Mouse (Mus musculus): Measurements from ENCODE around the gene Fgfr2. TPM values are rescaled to one million over a fixed set of nuclear protein-coding genes. Genes with fewer than 3 reads are reported as not detected.

Fgfr2 gene
- 32.5 TPM for polyA plus RNA-seq (2014; fragmentation: Illumina TruSeq; extraction: RNeasy Lipid Tissue Mini Kit (QIAGEN cat#74804); ENCODE audit: low read depth, low replicate concordance)

GRCm38 (mm10) chr7:133123244-133123998 lies at the start of gene Fgfr2:
Gene Fgfr2 (minus strand): TSS chr7:133123350.

GRCm38 (mm10) chr7:133123999-133124700 lies 1.0 kb upstream of the Fgfr2 start, which contains the start of gene Ctbp2:
Gene Ctbp2 (minus strand): TSS chr7:133124354.

GRCm38 (mm10) chr7:132930850-132931559 lies 192.1 kb downstream of the Fgfr2 start, which contains the start of gene Zranb1:
Gene Zranb1 (plus strand): TSS chr7:132931142.

GRCm38 (mm10) chr7:132859042-132859958 lies 263.9 kb downstream of the Fgfr2 start, which contains the start of gene Abraxas2:
Gene Abraxas2 (plus strand): TSS chr7:132859225.

GRCm38 (mm10) chr7:132852173-132852844 lies 270.8 kb downstream of the Fgfr2 start, which contains the start of gene Eef1akmt2:
Gene Eef1akmt2 (minus strand): TSS chr7:132852673.

GRCm38 (mm10) chr7:132813416-132814088 lies 309.6 kb downstream of the Fgfr2 start, which contains the start of gene Fam53b:
Gene Fam53b (minus strand): TSS chr7:132813886.

DNA sequence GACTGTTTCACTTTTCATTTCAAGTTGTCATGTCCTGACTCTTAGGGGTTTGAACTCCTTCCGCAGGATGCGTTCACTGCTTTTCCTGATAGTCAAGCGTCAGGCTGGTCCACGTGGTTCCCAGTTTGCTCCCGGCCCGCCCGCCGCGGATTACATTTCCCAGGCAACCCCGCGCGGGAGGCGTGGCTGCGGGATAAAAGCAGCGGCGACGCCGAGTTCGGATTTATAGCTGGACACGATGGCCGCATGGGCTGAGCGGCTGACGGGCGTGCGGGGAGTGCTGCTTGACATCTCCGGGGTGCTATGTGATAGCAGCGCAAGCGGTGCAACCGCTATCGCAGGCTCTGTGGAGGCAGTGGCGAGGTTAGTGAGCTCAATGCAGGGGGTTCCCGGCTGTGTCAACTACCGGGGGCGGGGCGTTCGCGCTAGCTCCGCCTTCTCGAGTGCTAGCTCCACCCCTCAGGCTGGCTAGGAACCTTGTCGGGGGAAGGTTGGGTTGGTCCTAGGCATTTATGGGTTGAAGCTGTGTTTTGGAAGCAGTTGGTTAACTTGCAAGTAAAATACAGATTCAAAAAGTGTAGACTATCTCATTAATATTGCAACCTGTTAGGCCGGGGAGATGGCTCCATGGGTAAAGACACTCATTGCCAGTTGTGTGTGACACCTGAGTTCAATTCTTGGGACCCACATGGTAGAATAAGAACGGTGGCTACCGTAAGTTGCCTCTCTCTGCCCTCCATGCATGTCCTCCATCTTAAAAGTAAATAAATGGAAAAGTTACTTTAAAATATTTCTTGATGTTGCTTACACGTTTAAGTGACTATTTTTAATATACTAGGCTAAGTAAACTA lies 512.5 kb downstream of the Fgfr2 start, which contains the start of gene Lhpp:
Gene Lhpp, plus strand, starts transcription at position 171 of the 851 bp plus-strand sequence.

DNA sequence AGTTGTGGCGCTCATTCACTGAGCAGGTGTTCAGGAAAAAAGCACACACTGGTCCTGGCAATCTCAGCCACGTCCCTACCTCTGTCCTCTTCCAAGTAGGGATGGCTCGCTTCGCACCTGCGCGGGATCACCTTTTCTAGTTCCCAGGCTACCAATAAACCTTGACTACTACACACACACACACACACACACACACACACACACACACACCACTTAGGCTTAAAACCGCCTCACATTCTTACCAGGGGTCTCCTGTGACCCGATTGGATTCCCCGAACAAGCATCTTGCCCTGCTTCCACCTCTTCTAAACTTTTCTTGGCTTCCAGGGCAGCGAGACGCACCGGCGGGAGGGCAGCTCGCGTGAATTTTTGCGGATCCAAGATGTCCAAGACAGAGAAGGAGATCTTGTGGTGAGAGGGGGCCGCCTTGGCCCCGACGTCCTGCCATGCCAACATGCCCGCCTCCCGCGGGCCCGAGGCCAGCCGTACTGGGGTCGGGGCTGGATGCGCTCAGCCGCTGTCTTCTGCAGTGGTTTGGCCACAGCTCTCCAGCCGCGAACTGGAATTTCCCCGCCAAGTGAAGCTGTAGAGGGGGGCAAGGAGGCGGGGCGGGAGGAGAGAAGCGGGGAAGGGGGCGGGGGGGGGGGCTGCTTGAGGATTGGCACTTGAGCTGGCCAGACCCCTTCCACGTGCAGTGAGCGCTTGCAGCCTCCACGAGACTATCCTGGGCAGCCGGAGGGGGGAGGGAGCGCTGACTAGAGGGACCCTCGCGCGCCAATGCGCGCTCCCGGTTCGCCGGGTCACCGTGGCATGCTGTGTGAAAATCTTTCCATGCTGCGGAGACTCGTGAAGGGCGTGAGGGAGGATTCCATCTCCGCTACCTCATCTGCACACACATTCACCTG lies 523.8 kb downstream of the Fgfr2 start, which contains the start of gene Nkx1-2:
Gene Nkx1-2, minus strand, starts transcription at position 567 of the 905 bp plus-strand sequence.

DNA sequence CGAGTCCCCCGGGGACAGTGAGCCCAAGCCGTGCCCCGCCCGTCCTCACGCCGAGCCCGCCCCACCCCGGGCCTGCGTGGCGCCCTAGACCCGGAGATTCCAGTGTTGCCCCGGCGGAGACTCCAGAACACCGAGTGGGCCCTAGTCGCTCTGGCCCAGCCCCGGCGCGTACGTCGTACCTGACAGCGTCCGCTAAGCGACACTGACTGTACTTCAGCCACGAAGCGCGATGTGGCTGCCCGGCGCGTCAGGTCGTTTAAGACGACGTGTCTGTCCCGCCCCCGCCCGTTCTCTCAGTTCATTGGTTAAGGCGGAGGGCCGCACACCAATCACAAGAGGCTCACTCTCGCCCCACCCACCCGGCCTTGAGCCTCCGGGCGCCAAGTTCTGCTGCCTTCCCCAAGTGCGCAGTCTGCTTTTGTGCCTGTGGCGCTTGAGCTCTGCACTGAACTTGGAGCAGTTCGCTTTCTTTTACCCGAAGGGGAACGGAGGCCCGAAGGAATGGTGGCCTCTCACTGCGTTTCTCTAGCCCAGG lies 547.0 kb downstream of the Fgfr2 start, which contains the start of gene Oat:
Gene Oat, minus strand, starts transcription at position 283 of the 535 bp plus-strand sequence.

DNA sequence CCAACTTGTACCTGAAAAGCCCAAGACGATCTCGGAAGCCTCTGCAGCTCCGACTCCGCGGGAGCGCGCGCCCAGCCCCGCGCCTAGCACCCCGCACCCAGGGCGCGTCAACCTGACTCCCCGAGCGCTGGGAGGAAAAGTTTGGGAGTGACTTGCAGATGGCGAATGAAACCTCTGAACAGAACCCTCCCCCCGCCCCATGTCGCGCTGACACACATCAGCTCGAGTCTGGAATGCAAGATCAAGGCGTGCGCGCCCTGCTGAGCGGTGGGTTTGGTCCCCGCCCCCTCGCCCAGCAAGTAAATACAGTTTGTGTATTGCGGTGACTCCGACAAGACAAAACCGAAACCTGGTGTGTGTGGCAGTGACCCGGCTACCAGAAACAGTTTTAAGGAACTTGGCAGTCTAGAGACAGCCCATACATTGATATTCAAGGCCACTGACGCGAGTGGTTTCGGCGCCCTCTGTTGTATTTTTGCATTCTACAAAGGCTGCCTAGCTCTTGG lies 806.1 kb downstream of the Fgfr2 start, which contains the start of gene Chst15:
Gene Chst15, minus strand, starts transcription at position 193 of the 506 bp plus-strand sequence.

DNA sequence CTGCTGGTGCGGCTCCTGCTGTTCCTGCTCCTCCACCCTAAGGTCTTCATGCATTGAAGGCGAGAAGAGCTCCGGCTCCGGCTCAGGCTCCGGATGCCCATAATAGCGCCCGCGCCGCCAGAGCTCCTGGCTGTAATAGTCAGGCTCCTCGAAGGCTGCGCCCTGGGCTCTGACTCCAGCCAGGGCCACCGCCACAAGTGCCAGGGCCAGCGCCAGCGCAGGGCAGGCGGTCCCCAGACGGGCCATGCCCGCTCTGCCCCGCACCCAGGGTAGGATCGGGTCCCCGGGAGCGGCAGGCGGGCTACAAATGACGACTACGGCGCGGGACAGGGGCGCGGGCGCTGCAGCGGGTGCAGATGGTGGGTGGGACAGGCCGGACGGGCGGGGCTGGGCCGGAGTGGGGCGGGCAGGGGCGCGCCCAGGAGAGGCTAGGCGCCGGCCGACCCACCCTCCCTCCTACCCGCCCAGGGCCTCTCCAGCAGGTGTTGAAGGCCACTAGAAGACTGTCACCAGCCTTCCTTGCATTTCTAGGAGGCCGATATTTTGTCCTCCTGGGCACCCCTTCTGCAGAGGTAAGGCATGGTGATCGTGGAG lies 968.7 kb downstream of the Fgfr2 start, which contains the start of gene Cpxm2:
Gene Cpxm2, minus strand, starts transcription at position 372 of the 594 bp plus-strand sequence.

GRCm38 (mm10) chr7:131966023-131966915 lies 1156.9 kb downstream of the Fgfr2 start, which contains the start of gene Gpr26:
Gene Gpr26 (plus strand): TSS chr7:131966460.

DNA sequence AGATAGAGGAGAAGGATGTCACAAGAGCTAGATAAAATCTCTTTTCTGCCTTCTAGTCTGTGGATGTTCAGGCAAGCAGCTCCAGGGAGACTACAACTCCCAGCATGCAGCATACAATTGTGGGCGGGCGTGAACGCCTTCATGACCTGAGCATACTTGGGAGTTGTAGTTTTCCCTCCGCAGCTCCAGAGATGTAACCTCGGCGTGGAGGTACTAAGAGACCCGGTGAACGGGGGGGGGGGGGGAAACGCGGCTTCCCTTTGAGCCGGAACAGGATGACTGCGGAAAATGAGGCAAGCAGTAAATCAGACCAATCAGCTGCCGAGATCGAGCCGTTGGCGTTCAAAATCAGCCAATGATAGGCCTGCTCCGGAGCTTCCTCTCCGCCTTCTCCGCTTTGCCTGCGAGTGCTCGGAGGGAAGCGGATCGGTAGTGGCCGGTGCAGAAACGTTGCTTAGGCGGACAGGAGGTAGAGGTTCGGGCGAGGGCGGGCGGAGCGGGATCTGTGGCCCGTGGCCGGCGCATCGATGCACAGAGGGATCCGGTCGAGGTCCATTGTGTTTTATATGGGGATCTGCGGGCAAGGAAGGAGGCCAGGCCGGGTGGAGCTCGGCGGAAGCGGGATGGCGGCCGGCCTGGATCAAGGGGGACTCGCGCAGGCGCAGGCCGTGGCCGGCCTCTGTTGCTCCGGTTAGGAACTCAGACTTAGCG lies 1563.0 kb downstream of the Fgfr2 start, which contains the start of gene Bub3:
Gene Bub3, plus strand, starts transcription at position 237 of the 711 bp plus-strand sequence.

DNA sequence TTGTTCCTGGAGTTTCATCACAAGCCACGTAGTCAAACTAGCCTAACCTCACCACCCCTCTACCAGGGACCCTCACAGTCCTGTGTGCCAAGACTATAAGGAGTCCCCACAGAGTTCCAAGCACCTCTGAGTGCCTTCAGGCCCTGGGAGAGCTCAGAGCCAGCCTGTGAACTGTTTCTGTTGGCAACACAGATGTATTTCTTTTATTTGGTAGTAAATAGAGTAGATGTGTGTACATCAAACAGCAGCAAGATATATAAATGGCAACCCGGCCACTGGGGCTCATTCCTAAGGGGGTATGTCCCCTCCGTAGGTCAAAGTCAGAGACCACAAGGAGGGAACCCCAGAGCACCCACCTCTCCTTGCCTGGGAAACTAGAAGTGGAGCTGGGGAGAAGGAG lies 1574.7 kb downstream of the Fgfr2 start, which contains the start of gene Hmx2:
Gene Hmx2, plus strand, starts transcription at position 301 of the 400 bp plus-strand sequence.

